Mouse (Mus musculus) frontal cortex, postnatal 36 days (tissue): ENCODE measurements around the gene Card10.
"Not testable (repeated sequence)": the region's sequence is repeated elsewhere in the genome, so short reads cannot be mapped to it uniquely, and the experiment has no call there.

ENCODE experiments used
- DNase-seq, 2 experiments: peaks; one replicate each; pipeline ENCODE4 v3.0.0; 2022; ENCODE audit warnings: low spot score in 2 of 2

Card10 gene

GRCm38 (mm10) chr15:78802776-78803391 is at the start of gene Card10:
TSS of gene Card10 (minus strand) at chr15:78803042.
- DNase-seq, result no peak

- DNase-seq, result peak; percentile 90 to 92
Measured at GRCm38 (mm10) chr15:78851505-78852153, 48.8 kb upstream of the Card10 start.

- DNase-seq, result no peak
Measured at GRCm38 (mm10) chr15:78850944-78851343, 48.1 kb upstream of the Card10 start.

GRCm38 (mm10) chr15:78850059-78850824 is 47.4 kb upstream of the Card10 start:
- DNase-seq, result no peak

- no peak for DNase-seq
Measured at GRCm38 (mm10) chr15:78849485-78849884, 46.6 kb upstream of the Card10 start.

DNA sequence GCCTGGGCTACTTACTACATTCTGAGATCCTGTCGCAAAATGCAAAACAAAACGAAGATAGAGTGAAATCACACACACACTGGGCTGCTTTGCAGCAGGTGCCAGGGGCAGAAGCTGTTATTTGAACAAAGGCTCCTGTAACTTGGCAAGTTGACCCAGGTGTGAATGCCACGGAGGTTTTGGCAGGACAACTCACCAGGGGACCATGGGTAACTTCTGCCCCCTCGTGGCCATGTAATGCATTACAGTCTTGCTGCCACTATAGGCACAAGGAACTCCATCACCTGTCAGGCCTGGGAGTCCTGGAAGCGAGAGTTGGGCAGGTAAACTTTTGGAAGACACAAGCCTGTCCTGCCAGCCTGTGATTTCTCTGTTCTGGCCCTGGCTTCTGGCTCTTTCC is 45.6 kb upstream of the Card10 start:
- peak; percentile 79 to 83 for DNase-seq

DNA sequence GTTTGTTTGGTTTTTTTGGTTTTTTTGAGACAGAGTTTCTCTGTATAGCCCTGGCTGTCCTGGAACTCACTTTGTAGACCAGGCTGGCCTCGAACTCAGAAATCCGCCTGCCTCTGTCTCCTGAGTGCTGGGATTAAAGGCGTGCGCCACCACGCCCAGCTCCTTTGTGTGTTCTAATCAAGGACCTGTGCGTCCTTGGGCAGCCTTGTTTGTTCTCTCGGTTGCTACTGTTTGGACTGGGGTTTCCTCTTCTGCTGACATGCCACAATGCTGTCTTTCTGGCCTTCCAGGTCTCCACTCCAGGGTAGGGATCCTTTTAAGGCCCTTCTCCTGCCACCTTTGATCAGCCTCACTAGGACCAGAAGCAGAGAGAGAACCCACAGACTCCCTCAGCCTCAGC is 44.0 kb upstream of the Card10 start:
- DNase-seq, result not testable (repeated sequence)

DNA sequence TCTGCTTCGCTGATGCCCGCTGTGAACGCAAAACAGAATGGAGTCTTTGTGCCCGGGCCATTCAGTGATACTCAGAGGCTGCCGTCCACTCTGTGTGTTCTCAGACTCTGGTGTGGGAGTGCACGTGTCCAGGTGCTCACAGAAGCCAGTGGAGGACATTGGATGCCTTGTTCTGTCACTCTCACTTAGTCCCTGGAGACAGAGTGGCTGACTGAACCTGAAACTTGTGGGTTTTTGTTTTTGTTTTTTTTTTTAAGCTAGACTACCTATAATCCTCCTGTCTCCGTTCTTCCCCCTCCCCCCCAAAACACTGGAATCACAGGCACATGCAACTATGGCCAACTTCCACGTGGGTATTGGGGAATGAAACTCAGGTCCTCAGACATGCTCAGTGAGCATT is 43.5 kb upstream of the Card10 start:
- DNase-seq, result no peak

DNA sequence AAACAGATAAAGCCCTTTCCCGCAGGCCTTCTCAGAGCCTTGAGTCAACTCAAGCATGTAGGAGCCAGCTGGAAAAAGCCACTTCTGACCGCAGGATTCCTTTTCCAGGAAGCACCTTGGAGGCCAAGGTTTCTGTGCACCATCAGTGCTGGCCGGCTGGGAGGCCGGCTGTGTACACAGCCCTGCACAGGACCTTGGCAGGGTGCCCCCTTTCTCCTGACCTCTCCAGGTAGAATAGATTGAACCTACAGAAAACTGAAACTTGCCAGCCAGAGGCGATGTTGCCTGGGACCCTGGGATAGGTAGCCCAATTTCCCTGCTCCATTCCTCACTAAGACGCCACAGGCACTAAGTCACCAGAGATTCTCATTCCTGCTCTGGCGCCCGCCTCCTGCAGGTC is 43.0 kb upstream of the Card10 start:
- DNase-seq, result no peak

DNA sequence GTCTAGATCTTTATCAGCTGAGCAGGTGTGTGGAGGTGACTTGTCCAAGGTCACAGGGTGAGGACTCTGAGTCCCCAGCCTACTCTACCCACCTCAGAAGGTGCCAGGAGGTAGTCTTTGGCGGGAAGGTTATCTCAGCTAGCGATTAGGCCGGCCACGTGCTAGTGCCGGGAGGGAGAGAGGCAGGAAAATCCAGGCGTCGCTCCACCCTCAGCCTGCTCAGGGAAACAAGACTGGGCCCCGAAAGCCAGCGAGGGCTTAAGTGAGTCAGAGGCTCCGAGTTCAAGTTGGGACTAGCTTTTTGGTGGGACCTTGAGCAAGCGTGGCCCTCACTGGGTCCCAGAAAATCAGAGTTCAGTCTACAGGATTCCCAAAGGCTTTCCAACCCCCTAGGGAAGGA is 42.5 kb upstream of the Card10 start:
- no peak for DNase-seq

GRCm38 (mm10) chr15:78844791-78845190 is 41.9 kb upstream of the Card10 start:
- DNase-seq, result no peak

DNA sequence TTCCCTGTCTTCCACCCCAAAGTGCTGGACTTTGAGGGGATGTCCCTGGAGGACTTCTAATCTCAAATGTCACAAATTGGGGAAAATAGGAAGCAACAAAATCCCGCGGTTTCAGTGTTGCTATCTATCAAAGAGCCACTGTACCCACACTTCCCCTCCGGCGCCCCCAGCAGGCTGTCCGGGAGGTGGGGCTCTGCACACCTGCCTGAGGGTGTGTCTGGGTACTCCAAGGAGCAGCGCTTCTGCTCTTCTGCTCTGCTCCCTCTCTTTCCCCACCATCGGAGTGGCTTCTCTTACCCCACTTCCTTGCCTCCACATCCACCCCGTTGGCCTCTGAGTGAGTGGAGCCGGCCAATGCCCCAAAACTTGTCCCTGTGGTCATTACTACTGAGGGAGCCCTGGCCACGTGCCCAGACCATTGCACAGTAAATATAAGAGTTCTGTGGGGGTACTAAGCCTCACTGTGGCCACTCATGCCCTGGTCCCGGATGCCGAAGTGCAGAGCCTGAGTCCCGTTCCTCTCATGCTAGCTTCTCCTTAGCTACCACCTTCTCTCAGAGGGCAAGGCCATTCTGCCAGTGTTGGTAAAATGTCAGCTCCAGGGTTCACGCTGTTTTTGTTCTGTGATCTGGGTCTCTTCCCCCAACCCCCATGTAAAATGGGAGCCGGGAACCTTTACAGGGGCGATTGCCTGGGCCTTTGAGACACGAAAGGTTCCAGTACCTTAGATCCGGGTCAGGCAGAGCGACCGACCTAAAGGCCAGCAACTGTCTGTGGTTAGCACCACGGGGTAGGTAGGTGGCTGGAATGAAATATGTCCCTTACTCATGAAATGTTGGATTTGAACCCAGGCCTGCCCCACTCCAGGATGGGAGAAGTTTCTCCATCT is 41.0 kb upstream of the Card10 start:
- no peak for DNase-seq

- DNase-seq, result peak in 1 of 2 experiments; percentile 25
Measured at GRCm38 (mm10) chr15:78842371-78843163, 39.7 kb upstream of the Card10 start, which contains the start of gene Cdc42ep1. TSS of gene Cdc42ep1 (plus strand) at chr15:78842624.

DNA sequence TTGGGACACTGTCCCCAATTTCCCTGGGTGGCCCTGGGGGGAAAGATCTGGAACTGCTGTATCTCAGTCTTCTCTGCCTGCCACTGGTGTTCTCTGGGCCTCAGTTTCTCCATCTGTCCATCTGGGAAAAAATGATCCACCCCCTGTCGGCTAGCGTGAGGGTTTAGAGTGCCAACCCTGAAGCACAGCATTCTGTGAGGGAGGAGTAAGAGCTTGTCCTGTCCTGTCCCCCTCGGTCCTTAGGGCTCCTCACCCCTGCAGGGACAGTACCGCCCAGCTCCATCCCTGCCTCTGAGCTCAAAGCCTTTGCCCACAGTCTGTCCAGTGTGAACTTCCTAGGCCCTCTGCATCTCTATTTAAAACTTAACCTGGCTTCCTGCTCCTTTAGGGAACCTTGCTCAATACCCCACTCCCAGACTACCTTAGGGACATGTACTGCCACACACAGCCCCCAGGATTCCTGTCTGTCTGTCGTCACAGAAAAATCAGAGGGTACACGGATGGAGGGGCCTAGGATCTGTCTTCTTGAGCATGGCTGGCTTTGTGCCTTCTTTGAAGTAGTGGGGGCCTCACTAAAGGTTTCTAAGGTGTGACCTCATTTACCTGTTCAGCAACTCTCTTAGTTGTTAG is 38.4 kb upstream of the Card10 start:
- no peak for DNase-seq

GRCm38 (mm10) chr15:78840751-78841150 is 37.9 kb upstream of the Card10 start:
- DNase-seq, result no peak

GRCm38 (mm10) chr15:78840241-78840640 is 37.4 kb upstream of the Card10 start:
- no peak for DNase-seq

DNA sequence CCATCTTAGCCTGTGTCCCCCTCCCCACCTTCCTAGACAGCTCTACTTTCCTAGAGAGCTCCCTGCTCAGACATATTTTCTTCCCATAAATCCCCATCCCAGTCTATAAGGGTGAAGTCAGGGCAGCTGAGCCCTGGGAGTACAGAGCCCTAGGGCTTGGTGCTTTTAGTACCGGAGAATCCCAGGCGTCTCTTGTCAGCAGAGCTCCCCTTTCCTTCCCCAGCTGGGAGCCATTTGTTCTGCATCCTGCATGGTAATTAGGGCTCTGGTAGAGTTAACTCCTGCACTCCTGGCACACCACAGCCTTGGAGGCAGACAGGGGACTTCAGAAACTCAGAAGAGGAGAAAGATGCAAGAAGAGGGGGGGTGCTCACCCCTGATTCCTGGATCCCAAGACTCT is 36.9 kb upstream of the Card10 start:
- DNase-seq, result no peak

GRCm38 (mm10) chr15:78836086-78836621 is 33.3 kb upstream of the Card10 start:
- no peak for DNase-seq

GRCm38 (mm10) chr15:78835200-78836085 is 32.6 kb upstream of the Card10 start:
- no peak for DNase-seq
